Mouse (Mus musculus) left cerebral cortex, postnatal 14 days (tissue): ENCODE data around the gene Dzip1l. TPM values are rescaled to one million over a fixed set of nuclear protein-coding genes. Genes with fewer than 3 reads are reported as not detected.
A peak's percentile ranks its signal among the peaks of the same experiment; 100 is the strongest.

Source experiments
- DNase-seq, 2 experiments: peaks; one replicate each; pipeline ENCODE4 v3.0.0; 2021 to 2022; ENCODE audit warnings: low spot score in 2 of 2, mixed read lengths in 1 of 2
- intact Hi-C: fragments of 180-260 bp; cut with DNase I; formaldehyde crosslinking; loops from one replicate; pipeline ENCODE4 v1.15.1; 2025
- total RNA-seq, 2 experiments: library from RNA; stranded (reverse); gene quantifications; 2 replicates each; pipeline ENCODE4 v1.2.3; 2021

Gene Dzip1l
- total RNA-seq, 2 experiments from 2014 or later: 23.8 to 32.3 TPM

GRCm38 (mm10) chr9:99637736-99638135 lies 8.4 kb downstream of the Dzip1l start:
- DNase-seq: no peak
- intact Hi-C loops: no loop called here

GRCm38 (mm10) chr9:99639957-99640356 lies 10.7 kb downstream of the Dzip1l start:
- DNase-seq: no peak
- intact Hi-C loops: no loop called here

DNA sequence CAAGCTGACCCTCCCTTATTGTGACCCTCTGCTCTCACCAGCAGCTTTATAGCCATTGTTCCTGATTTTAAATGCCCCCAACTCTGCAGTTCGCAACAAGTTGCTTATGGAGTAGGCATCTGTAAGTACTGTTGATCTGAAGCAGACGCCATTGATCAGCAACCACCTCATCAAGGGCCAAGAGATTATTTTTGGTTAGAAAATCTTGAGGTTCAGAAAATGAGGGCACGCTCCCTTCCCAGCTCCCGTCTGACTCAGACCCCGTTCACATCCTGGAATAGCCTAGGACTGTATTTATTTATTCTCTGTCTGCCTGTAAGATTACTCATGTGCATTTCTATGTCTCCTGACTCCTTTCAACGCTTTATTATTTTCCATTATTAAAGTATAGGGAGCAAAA lies 16.1 kb downstream of the Dzip1l start:
- no peak for DNase-seq
- intact Hi-C loops: no loop called here

DNA sequence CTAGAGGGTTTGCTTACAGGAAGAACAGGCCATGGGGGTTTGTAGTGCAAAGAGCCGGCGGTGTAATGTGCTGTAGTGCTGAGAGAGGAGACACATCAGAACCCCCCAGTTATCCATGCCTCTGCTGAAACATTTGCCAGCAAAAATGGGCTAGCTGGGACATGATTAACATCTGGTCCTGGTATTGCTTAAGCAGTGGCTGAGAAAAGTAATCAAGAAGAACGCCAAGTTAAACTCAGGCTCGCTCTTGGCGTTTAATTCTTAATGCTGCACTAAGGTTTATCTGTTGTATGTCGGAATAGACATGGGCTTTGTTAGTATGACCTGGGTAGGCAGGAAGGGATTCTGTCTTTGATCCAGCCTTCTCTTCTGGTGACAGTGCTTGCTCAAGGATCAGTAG lies 16.8 kb downstream of the Dzip1l start:
- no peak for DNase-seq
- intact Hi-C loops: no loop called here

DNA sequence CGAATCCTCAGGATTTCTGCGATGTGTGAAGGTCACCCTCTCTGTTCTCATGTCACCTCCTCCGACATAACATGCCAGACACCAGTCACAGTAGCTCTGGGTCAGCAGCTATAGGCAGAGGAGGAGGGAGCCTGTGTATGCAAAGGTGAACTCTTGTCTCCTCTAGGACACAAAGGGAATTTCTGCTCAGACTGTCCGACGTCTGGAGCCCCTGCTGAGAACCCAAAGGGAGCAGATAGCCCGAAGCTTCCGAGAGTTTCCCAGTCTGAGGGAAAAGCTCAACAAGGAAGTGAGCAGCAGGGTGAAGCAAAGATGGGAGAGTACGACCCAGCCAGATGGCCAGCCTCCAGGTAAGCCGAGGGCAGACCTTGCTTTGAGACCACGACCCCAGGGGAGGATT lies 31.5 kb downstream of the Dzip1l start:
- intact Hi-C loops: loop anchor here (5.0 to 10.0 kb wide), 2 partner anchors 73 to 196 kb away; no protein-coding TSS in a partner anchor
- DNase-seq: no peak

DNA sequence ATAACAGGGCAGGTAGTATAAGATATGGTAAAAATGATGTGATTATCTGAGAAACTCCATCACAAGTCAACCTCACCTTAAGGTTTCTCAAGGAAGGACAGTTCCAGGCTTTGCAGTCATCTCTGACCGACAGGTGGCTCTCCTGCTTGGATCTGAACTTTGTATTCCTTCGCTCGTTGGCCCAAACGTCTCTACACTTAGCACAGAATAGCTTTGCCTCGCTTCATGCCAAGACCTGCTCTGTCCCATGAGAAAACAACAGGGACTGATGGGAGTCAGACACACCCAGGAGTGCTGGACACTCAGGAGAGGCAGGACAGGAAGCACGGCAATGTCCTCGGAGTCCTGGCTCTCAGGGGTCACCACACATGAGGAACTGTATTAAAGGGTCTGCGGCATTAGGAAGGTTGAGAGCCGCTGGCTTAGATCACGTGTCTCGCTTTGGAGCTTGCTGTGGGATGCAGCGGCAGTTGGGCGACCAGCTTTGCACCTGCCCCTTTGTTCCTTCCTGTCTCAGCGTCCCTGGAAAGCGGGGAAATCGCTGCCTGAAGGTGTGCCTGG lies 32.4 kb downstream of the Dzip1l start:
- intact Hi-C loops: loop anchor here (5.0 to 10.0 kb wide), 2 partner anchors 74 to 197 kb away; no protein-coding TSS in a partner anchor
- no peak for DNase-seq

DNA sequence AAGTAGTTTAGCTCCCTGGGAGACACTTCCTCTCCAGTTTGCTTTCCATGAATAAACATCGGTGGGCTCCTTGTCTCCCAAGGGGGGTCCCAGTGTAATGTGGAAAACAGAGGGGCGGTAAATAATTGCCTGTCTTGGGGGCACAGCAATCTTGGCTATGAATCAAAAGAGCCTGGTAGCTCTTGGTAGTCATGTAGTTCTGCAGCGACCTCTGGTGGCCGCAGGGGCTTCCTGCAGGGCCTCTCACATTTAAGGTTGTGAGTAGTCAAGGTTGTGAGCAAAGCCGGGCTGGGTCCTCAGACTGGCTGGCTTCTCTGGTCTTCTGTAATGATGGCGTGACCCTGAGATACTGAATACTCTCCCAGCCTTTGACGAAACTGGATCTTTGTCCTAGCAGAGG lies 33.1 kb downstream of the Dzip1l start:
- peak; percentile 76 to 80 for DNase-seq
- intact Hi-C loops: loop anchor here (5.0 to 10.0 kb wide), 2 partner anchors 75 to 198 kb away; no protein-coding TSS in a partner anchor

DNA sequence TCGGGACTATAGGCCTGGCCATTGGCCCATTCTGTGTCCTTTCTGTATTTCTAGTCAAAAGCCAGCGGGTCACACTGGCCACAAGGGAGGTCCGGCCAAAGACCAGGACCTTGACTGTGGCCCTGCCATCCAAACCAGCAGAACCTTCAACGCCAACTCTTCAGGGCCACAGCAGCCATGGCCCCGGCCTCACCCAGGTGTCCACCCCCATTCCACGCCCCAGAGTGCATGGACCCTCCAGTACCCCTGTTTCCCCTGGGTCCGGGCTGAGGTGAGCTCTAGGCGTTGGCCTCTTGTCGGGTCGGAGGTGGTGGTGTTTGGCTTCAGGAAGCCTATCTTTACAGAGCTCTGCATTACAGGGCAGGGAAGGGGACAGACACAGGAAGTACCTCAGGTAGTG lies 33.6 kb downstream of the Dzip1l start:
- intact Hi-C loops: loop anchor here (5.0 to 10.0 kb wide), 2 partner anchors 76 to 198 kb away; no protein-coding TSS in a partner anchor
- no peak for DNase-seq

GRCm38 (mm10) chr9:99667596-99667995 lies 38.3 kb downstream of the Dzip1l start:
- intact Hi-C loops: loop anchor here (10.0 kb wide), 1 partner anchor 203 kb away; no protein-coding TSS in a partner anchor
- no peak for DNase-seq

DNA sequence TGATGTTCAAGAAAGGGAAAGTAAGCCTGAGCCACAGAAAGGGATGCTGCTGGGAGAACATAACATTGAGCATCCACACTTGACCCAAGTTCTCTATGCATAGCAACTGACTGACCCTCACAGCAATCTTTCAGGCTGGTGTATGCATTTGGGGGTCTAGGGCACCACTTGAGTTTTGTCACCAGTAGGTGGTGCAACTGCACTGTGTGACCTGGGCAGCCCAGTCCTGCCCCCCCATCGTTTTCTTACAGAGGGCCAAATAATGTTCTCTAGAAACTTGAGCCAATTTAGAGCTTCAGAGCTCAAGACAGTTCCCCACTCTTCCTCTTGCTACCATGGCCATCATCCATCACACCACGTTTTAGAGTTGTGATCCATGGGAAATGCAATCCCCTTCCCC lies 42.3 kb downstream of the Dzip1l start:
- intact Hi-C loops: no loop called here
- no peak for DNase-seq

GRCm38 (mm10) chr9:99675714-99676113 lies 46.4 kb downstream of the Dzip1l start:
- no peak for DNase-seq
- intact Hi-C loops: no loop called here

DNA sequence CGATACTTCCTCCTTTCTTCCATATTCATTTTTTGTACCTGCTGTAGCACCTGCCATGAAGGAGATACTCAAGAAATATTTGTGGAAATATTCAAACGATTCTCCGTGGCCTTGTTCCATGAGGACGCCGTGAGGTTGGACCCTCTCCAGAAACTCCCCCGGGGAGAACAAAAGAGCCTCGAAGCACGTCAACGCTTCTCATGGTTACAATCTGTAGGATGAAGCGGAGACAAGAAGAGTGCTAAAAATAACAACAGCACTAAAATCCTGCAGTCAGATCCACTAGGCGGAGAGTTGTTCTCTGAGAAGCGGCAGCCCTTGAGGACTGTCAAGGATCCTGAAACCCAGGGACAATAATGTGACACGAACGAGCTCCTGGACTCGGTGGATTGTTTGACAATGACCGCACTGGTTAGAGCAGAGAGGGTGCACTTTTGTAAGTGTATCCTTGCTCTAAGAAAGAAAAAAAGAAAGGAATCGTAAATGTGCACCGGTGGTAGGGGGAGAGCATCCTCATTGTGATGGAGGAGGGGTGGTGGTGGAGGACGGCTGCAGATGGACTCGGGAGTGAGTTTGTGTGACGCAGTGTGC lies 52.8 kb downstream of the Dzip1l start:
- intact Hi-C loops: no loop called here

DNA sequence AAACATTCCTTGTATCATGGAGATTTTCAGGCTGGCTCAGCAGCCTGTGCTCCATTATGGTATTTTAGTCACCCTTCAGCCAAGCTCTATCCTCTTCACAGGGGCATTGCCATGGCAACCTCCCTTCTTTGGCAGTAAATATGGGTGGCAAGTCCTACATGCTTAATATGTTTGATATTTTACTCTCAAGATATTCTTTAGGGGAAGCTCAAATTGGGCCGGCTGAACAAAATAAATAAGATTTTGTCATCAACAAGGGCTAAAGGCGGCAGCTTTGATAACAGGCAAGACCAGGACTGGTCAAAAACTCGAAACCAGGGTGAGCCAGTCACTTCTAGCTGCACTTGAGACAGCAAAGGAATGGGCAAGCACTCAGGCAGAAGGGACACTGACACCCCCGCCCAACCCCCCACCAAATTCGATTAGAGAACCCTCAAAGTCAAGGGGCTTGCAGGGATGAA lies 55.8 kb downstream of the Dzip1l start:
- intact Hi-C loops: no loop called here
- peak; percentile 26 to 34 for DNase-seq

More for the DNA sequence above, 52.8 kb downstream of the Dzip1l start:
- DNase-seq: peak; percentile 68 to 70

DNA sequence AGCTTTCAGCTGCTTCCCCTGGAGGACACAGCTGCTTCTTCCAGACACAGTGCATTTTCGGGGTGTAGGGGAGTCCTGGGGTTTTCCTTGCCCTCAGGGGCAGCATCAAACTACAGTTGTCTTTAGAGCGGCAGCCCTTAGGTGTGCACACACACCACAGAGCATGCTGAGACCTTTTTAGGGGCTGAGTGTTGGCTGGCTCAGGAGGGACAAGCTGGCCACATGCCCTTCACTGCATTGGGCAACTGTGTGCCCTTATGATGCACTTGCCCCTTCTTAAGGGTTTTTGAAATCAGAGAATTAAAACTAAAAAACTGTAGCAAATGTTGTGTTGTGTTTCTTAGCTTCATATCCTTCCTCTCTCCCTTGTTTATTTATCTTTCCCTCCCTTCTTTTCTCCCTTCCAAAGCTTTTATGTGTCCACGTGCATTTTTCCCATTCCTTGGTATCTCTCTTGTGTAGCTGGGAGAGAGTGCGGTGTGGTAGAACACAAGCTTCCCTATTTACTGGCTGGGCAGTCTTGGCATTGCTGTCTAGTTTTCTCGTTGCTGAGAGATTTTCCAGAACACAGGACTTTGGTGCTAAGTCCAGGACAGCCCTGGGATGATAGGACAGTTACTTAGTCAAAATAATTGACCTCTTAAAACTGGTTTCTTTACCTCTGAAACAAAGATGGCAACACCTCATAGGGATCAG lies 56.4 kb downstream of the Dzip1l start:
- intact Hi-C loops: no loop called here
- DNase-seq: no peak

DNA sequence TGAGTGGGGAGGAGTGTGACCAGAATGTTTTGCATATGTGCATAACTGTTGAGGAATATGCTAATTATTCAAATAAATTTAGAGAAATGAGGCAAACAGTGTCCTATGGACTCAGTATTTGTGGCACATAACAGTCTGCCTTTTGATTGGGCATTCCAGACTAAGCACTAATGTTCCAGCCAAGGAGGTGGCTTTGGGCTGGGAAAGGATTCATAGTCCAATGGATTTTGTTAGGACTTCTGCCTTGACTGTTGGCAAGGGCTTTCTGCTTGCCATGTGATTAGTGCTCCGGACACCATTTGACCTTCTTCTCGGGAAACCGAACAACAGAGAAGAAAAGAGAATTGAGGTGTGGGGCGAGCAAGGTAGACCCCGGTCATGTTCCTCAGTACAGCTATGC lies 60.5 kb downstream of the Dzip1l start:
- intact Hi-C loops: no loop called here
- no peak for DNase-seq

DNA sequence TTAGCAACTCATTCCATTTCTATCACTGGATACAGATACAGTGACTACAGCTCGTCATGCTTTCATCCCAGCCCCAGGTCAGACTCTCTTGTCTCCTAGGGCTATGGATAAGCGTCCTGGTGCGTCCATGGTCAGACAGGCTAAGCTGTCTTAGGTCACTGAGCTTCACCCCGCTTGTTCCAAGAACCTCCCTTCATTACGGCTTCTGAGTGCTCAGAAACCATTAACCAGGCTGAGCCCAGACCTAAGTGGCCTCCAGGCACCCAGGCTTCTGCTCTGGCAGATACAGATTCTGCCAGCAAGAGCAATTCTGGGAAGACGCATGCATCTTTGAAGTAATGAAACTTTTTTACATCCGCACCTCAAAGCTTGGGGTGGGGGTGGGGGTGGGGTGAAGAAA lies 61.1 kb downstream of the Dzip1l start:
- no peak for DNase-seq
- intact Hi-C loops: no loop called here

DNA sequence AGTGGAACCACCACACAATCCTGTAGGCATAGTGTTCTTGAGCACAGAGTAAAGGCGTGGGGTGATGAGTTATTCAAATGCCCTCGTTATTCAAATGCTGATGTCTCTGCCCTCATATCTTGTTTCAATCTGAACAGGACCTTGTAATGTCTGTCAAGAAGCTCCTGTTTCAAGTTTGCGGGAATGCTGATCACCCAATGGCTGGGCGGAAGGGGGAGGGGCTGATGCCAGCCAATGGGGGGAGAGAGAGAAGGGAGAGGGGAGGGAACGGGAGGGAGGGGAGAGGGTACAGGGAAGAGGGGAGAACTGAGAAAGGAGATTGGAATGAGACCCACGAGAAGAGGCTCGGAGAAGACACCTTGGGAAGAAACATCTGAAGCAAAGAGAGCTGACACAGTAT lies 65.7 kb downstream of the Dzip1l start:
- intact Hi-C loops: no loop called here

DNA sequence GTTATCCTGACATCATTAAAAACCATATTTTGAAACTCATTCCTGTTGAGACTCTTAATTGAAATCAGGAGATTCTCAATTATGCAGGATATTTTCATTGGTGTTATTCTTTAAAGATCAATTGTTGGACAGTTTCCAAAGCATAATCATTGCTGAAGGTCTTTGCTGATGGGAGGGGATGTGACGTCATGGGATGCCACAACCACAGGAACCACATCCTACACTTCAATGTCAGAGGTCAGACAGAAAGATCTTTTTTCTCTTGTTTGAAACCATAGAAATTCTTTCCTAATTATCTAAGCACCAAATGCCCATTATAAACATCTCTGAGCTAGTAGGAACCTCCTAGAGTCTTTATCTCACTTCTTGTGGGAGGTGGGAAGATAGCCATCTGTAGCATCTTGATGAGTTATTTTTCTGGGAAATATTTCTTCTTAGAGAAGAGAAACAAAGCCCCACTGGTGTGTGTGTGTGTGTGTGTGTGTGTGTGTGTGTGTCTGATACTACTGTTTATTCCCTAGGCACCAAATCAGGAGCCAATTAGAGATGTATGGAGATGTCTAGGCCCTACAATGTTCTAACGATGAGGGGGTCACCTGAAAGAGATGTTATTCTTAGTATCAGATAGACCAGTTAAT lies 70.6 kb downstream of the Dzip1l start:
- DNase-seq: no peak
- intact Hi-C loops: no loop called here

More for the DNA sequence above, 65.7 kb downstream of the Dzip1l start:
- DNase-seq: no peak

GRCm38 (mm10) chr9:99701187-99701586 lies 71.9 kb downstream of the Dzip1l start:
- intact Hi-C loops: no loop called here
- no peak for DNase-seq

DNA sequence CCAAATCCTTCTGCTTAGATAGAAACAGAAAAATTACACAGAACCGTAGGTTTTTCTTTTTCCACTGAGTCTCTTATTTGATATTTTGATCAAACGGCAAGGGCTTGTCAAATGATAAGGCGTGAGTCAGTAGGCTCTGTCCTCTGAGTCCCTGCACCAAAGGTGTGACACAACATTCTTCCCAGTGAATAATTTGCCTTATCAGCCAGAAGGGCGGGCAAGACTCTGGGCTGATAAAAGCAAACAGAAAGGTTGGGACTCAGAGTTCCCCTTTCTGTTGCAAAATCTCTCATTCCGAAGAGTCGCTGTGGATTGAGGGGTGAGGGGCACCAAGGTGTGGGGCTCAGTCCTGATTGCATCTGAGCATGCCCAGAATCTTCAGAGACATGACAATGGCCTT lies 72.9 kb downstream of the Dzip1l start:
- DNase-seq: no peak
- intact Hi-C loops: no loop called here
